Mouse (Mus musculus): ENCODE results near the gene Ulk1.

GRCm38 (mm10) chr5:110806154-110806553 lies 3.7 kb downstream of the Ulk1 start:
- TF ChIP-seq TAL1 (IDR thresholded peaks at IDR 0.05; ENCODE audit: low read length): no peak
- no peak for TF ChIP-seq GATA1 (IDR thresholded peaks at IDR 0.05; ENCODE audit: low read length)
